Mouse (Mus musculus) kidney, postnatal 0 days (tissue): ENCODE results near the gene Pole. TPM values are rescaled to one million over a fixed set of nuclear protein-coding genes. Genes with fewer than 3 reads are reported as not detected.
A peak's percentile ranks its signal among the peaks of the same experiment; 100 is the strongest.

Experiments
- ATAC-seq: fragments of 200-750 bp; cut with Nextera tagmentation; replicated peaks from 2 replicates; pipeline ENCODE4 v1.8.0; 2017; ENCODE audit warnings: low read depth, moderate number of reproducible peaks, moderate TSS enrichment, moderate library complexity; ENCODE audit not compliant: low FRiP score
- DNase-seq: peaks from one replicate; pipeline ENCODE4 v3.0.0-alpha.2; 2016; ENCODE audit warnings: low spot score
- H3K27ac ChIP-seq: fragments of 300-500 bp; sonication (generic); 2 replicates; pipeline ENCODE4 v1.5.1; 2014; ENCODE audit warnings: mild to moderate bottlenecking
- H3K27me3 ChIP-seq: fragments of 300-500 bp; sonication (generic); 2 replicates; pipeline ENCODE4 v1.6.1; 2014; ENCODE audit warnings: low read length, mixed read lengths; ENCODE audit not compliant: insufficient read depth
- H3K36me3 ChIP-seq: fragments of 300-500 bp; sonication (generic); 2 replicates; pipeline ENCODE4 v1.6.1; 2014; ENCODE audit warnings: low read length, mixed read lengths; ENCODE audit not compliant: insufficient read depth
- H3K4me1 ChIP-seq: fragments of 300-500 bp; sonication (generic); replicated peaks from 2 replicates; pipeline ENCODE4 v1.6.1; 2014; ENCODE audit warnings: antibody characterized with exemption, low read length, mixed read lengths; ENCODE audit not compliant: insufficient read depth
- H3K4me2 ChIP-seq: fragments of 300-500 bp; sonication (generic); 2 replicates; pipeline ENCODE4 v1.6.1; 2014; ENCODE audit warnings: mild to moderate bottlenecking, low read length, moderate library complexity, mixed read lengths
- H3K4me3 ChIP-seq: fragments of 300-500 bp; sonication (generic); replicated peaks from 2 replicates; pipeline ENCODE4 v1.5.1; 2014; ENCODE audit warnings: low read depth, low read length
- H3K9ac ChIP-seq: fragments of 300-500 bp; sonication (generic); 2 replicates; pipeline ENCODE4 v1.6.1; 2014; ENCODE audit warnings: low read depth, low read length
- H3K9me3 ChIP-seq: fragments of 300-500 bp; sonication (generic); replicated peaks from 2 replicates; pipeline ENCODE4 v1.6.1; 2016; ENCODE audit warnings: low read length, inconsistent platforms, mixed read lengths
- CTCF ChIP-seq: IDR thresholded peaks from 2 replicates; pipeline ENCODE4 v1.5.1; 2016; ENCODE audit warnings: antibody characterized with exemption, low read depth, mild to moderate bottlenecking, moderate library complexity
- WGBS: fragments of 180-500 bp; shearing (Covaris S2); extraction: QIAGEN DNeasy Blood & Tissue Kit; methylation state at CpG from one replicate; pipeline ENCODE4 v1.1.7; 2014; 5-methylcytosine and 5-hydroxymethylcytosine counted together
- polyA plus RNA-seq: library from polyadenylated mRNA; unstranded; fragments of >200 nt; fragmentation: Nextera tagmentation; extraction: Ambion mirVana; gene quantifications from 2 replicates; pipeline ENCODE4 v1.2.1, GENCODE M21; 2015

The Pole gene
- 11.1 and 13.7 TPM in 2 replicates for polyA plus RNA-seq

GRCm38 (mm10) chr5:110285770-110286445, at the start of gene Pole, which contains the start of gene Pxmp2:
Pole (plus strand) TSS chr5:110286306.
Pxmp2 (minus strand) TSS chr5:110286186.
- H3K9ac ChIP-seq = peak within 1 kb of the TSS; percentile 85
- WGBS = under 1% methylated on average over 61 of the region's 64 CpGs
- peak within 1 kb of the TSS; percentile 98 for H3K4me2 ChIP-seq
- TF ChIP-seq CTCF = no peak
- H3K4me3 ChIP-seq = peak within 1 kb of the TSS; percentile 69
- no peaks in the 10 kb centered on the region for H3K36me3 ChIP-seq
- no peaks in the 10 kb centered on the region for H3K27me3 ChIP-seq
- peaks cover 9% of the 10 kb centered on the region; the same call in 1 of the 2 replicates for H3K4me1 ChIP-seq
- DNase-seq = peak; percentile 97
- peak; percentile 99 for ATAC-seq
- H3K9me3 ChIP-seq = no peaks in the 10 kb centered on the region
- H3K27ac ChIP-seq = peak within 1 kb of the TSS; percentile 67

DNA sequence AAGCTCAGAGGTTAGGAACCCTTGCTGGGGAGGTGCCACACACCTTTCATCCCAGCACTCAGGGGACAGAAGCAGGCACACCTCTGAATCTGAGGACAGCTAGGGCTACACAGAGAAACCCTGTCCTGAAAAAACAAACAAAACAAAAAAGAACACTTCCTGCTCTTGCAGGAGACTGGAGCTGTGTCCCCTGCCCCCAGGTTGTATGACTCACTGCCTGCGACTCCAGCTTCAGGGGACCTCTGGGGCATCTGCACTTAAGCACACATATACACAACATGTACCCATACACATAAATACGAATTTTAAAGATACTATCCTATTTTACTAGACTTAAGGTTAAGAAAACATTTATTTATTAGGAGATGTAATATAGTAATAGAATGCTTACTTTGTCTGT, 42.0 kb upstream of the Pole start:
- ATAC-seq = no peak
- Histone ChIP-seq H3K4me3 (no peak overlapping the region), H3K4me2 (no peak overlapping the region), H3K9ac (no peak overlapping the region), H3K27me3 (no peaks in the 10 kb centered on the region), H3K36me3 (peaks cover 62% of the 10 kb centered on the region), H3K27ac (no peak overlapping the region), H3K9me3 (no peaks in the 10 kb centered on the region), H3K4me1 (no peaks in the 10 kb centered on the region)
- TF ChIP-seq CTCF = no peak
- 69% methylated on average over 2 of the region's 2 CpGs for WGBS
- DNase-seq = no peak

- DNase-seq = no peak
- Histone ChIP-seq H3K36me3 (peaks cover 28% of the 10 kb centered on the region; the same call in 1 of the 2 replicates), H3K4me2 (no peak overlapping the region), H3K9me3 (no peaks in the 10 kb centered on the region), H3K4me1 (peaks cover 5% of the 10 kb centered on the region), H3K27me3 (no peaks in the 10 kb centered on the region), H3K9ac (no peak overlapping the region), H3K4me3 (no peak overlapping the region), H3K27ac (no peak overlapping the region)
- TF ChIP-seq CTCF = no peak
- WGBS = 73% methylated on average over 4 of the region's 4 CpGs
- ATAC-seq = no peak
Observed at GRCm38 (mm10) chr5:110266941-110267340, 19.2 kb upstream of the Pole start.

- ATAC-seq (peak; percentile 91), DNase-seq (peak; percentile 89)
- Histone ChIP-seq H3K36me3 (peaks cover 25% of the 10 kb centered on the region; the same call in 1 of the 2 replicates), H3K9me3 (no peaks in the 10 kb centered on the region), H3K4me3 (peak within 1 kb of the TSS; percentile 72), H3K9ac (peak within 1 kb of the TSS; percentile 86), H3K27ac (peak within 1 kb of the TSS; percentile 74), H3K27me3 (no peaks in the 10 kb centered on the region), H3K4me1 (peaks cover 5% of the 10 kb centered on the region), H3K4me2 (peak within 1 kb of the TSS; percentile 76)
- under 1% methylated on average over 66 of the region's 66 CpGs for WGBS
- peak; percentile 87 for TF ChIP-seq CTCF
Observed at GRCm38 (mm10) chr5:110269141-110270101, 16.7 kb upstream of the Pole start, which contains the start of gene Pgam5. Pgam5 (minus strand) TSS chr5:110269913.

DNA sequence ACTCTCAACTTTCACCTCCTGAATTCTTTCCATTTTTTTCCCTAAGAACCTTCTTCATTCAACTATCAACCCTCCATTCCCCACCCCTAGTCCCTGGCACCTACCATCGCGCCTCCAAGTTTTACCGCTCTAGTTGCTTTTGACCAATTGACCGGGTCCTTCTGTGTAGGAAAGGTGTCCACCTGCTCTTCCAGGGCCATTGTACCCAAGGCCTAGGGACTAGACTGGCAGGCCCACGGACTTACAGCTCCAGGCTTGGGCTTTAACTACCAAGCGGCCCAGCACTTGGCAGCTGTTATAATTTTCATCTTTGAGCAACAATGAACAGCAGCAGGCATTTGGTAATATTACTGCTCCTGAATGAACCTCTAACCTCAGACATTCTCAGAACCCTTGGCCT, 15.9 kb upstream of the Pole start:
- WGBS = 90% methylated on average over 6 of the region's 6 CpGs
- Histone ChIP-seq H3K27ac (no peak overlapping the region), H3K36me3 (peaks cover 16% of the 10 kb centered on the region; the same call in 1 of the 2 replicates), H3K27me3 (no peaks in the 10 kb centered on the region), H3K4me3 (no peak overlapping the region), H3K4me1 (peaks cover 5% of the 10 kb centered on the region), H3K4me2 (no peak overlapping the region), H3K9me3 (no peaks in the 10 kb centered on the region), H3K9ac (no peak overlapping the region)
- ATAC-seq (no peak; the same call in 1 of the 2 replicates), DNase-seq (no peak)
- no peak for TF ChIP-seq CTCF

DNA sequence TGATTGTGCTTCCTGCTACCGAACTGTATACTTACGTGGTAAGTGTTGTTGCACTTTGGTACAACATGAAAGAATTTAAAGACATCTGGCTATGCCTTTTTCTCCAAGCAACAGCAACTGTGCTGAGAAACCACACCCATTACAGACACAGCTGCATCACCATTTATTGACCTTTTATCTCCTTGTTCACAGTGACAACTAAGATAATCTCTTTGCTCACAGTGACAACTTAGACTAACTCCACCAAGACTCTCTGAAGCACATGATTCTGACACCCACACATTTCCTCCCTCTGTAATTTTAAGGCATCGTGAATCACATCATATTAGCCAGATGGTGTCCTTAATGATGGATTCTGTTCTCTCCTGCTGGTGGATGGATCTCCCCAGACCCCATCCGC, 12.0 kb upstream of the Pole start:
- TF ChIP-seq CTCF = no peak
- H3K4me2 ChIP-seq = no peak overlapping the region
- H3K36me3 ChIP-seq = no peaks in the 10 kb centered on the region
- no peak overlapping the region for H3K4me3 ChIP-seq
- 80% methylated on average over 4 of the region's 4 CpGs for WGBS
- H3K9ac ChIP-seq = no peak overlapping the region
- H3K27me3 ChIP-seq = no peaks in the 10 kb centered on the region
- H3K9me3 ChIP-seq = no peaks in the 10 kb centered on the region
- DNase-seq (no peak), ATAC-seq (no peak)
- H3K27ac ChIP-seq = no peak overlapping the region
- no peaks in the 10 kb centered on the region for H3K4me1 ChIP-seq
